Mouse (Mus musculus) natural killer cell, adult 2 months (primary cell): ENCODE results near the gene Hey2.

Experiments
- DNase-seq, 2 experiments: peaks; one replicate each; pipeline ENCODE4 v3.0.0; 2022; ENCODE audit warnings: low spot score in 2 of 2

Gene Hey2

GRCm38 (mm10) chr10:30842643-30843437 is at the start of gene Hey2:
Gene Hey2 (minus strand): TSS chr10:30842801.
- peak; percentile 90 to 92 for DNase-seq

GRCm38 (mm10) chr10:30883085-30883760 is 40.6 kb upstream of the Hey2 start:
- no peak for DNase-seq

GRCm38 (mm10) chr10:30881109-30881508 is 38.5 kb upstream of the Hey2 start:
- DNase-seq: no peak

GRCm38 (mm10) chr10:30845101-30845825 is 2.7 kb upstream of the Hey2 start:
- DNase-seq: no peak

GRCm38 (mm10) chr10:30844191-30845010 is 1.8 kb upstream of the Hey2 start:
- DNase-seq: no peak

- DNase-seq: no peak
These were observed 1.0 kb upstream of the Hey2 start for GRCm38 (mm10) chr10:30843438-30844190.

GRCm38 (mm10) chr10:30842228-30842627 is 373 bp downstream of the Hey2 start:
- no peak for DNase-seq

GRCm38 (mm10) chr10:30840824-30841223 is 1.8 kb downstream of the Hey2 start:
- DNase-seq: no peak

GRCm38 (mm10) chr10:30838188-30838587 is 4.4 kb downstream of the Hey2 start:
- DNase-seq: no peak

- DNase-seq: no peak
These were observed 17.6 kb downstream of the Hey2 start for GRCm38 (mm10) chr10:30825049-30825448.

GRCm38 (mm10) chr10:30810967-30811293 is 31.7 kb downstream of the Hey2 start:
- DNase-seq: peak; percentile 82 to 86

GRCm38 (mm10) chr10:30810247-30810966 is 32.2 kb downstream of the Hey2 start:
- DNase-seq: no peak

GRCm38 (mm10) chr10:30803587-30804253 is 38.9 kb downstream of the Hey2 start:
- DNase-seq: peak in 1 of 2 experiments; percentile 0

- peak; percentile 64 to 67 for DNase-seq
These were observed 39.7 kb downstream of the Hey2 start, which contains the start of gene Ncoa7 for GRCm38 (mm10) chr10:30802681-30803586. Gene Ncoa7 (minus strand): TSS chr10:30803326.

GRCm38 (mm10) chr10:30802033-30802432 is 40.6 kb downstream of the Hey2 start:
- peak in 1 of 2 experiments; percentile 1 for DNase-seq

GRCm38 (mm10) chr10:30799713-30800450 is 42.7 kb downstream of the Hey2 start:
- no peak for DNase-seq

GRCm38 (mm10) chr10:30796469-30797261 is 45.9 kb downstream of the Hey2 start:
- DNase-seq: no peak
